Mouse (Mus musculus) CH12.LX (cell line): ENCODE results near the gene Rusc2. TPM values are rescaled to one million over a fixed set of nuclear protein-coding genes. Genes with fewer than 3 reads are reported as not detected.

Experiments used
- DNase-seq: peaks from one replicate; pipeline ENCODE4 v3.0.0-alpha.2; 2013; ENCODE audit errors: extremely low read depth
- H3K27ac ChIP-seq: 2 replicates; pipeline ENCODE4 v1.5.1; 2012; ENCODE audit warnings: low read depth, mild to moderate bottlenecking, control low read depth, moderate library complexity; ENCODE audit not compliant: insufficient read depth
- H3K27me3 ChIP-seq: replicated peaks from 2 replicates; pipeline ENCODE3; 2012; ENCODE audit warnings: inconsistent platforms
- H3K36me3 ChIP-seq, 2 experiments: replicated peaks in 1 of 2; 2 replicates each; pipeline versions ENCODE3 to v1.6.1; 2012; ENCODE audit warnings: inconsistent platforms in 1 of 2, low read length in 1 of 2, mild to moderate bottlenecking in 1 of 2, mixed read lengths in 1 of 2, moderate library complexity in 1 of 2; ENCODE audit not compliant: control insufficient read depth in 1 of 2, insufficient read depth in 1 of 2
- H3K4me1 ChIP-seq, 2 experiments: 2 replicates each; pipeline ENCODE4 v1.6.1; 2012; ENCODE audit warnings: inconsistent platforms in 1 of 2, moderate library complexity in 1 of 2; ENCODE audit not compliant: insufficient read depth in 2 of 2, control insufficient read depth in 1 of 2
- H3K4me2 ChIP-seq: 2 replicates; pipeline ENCODE4 v1.6.1; 2012; ENCODE audit warnings: low read depth, mild to moderate bottlenecking, control low read depth; ENCODE audit not compliant: poor library complexity, insufficient read depth, severe bottlenecking
- H3K4me3 ChIP-seq, 3 experiments: fragments of 150-350 bp in 1 of 3; sonication (generic) in 1 of 3; replicated peaks in 1 of 3; 2 replicates each; pipeline versions ENCODE3 to v1.5.1; 2011 to 2012; ENCODE audit warnings: low read depth in 2 of 3, low read length in 2 of 3, mild to moderate bottlenecking in 2 of 3, moderate library complexity in 2 of 3, control low read depth in 1 of 3, improper control_type of control experiment in 1 of 3, inconsistent platforms in 1 of 3, mixed read lengths in 1 of 3; ENCODE audit not compliant: poor library complexity in 1 of 3
- H3K79me2 ChIP-seq: replicated peaks from 2 replicates; pipeline ENCODE4 v1.6.1; 2012; ENCODE audit warnings: mild to moderate bottlenecking, moderate library complexity; ENCODE audit not compliant: control insufficient read depth, poor library complexity, insufficient read depth, severe bottlenecking; ENCODE audit errors: extremely low read depth
- H3K9ac ChIP-seq: 2 replicates; pipeline ENCODE4 v1.6.1; 2012; ENCODE audit warnings: low read depth, mild to moderate bottlenecking, control low read depth, moderate library complexity; ENCODE audit not compliant: insufficient read depth
- H3K9me3 ChIP-seq: replicated peaks from 2 replicates; pipeline ENCODE3; 2012; ENCODE audit warnings: low read length, inconsistent platforms, mixed read lengths
- BHLHE40 ChIP-seq: IDR thresholded peaks from 2 replicates; pipeline ENCODE4 v1.6.1; 2011; ENCODE audit warnings: mild to moderate bottlenecking, low read depth, low read length, improper control_type of control experiment
- CHD2 ChIP-seq: IDR thresholded peaks from 2 replicates; pipeline ENCODE4 v1.6.1; 2011; ENCODE audit warnings: low read length, improper control_type of control experiment
- EP300 ChIP-seq: IDR thresholded peaks from 2 replicates; pipeline ENCODE4 v1.6.1; 2011; ENCODE audit warnings: low read length, improper control_type of control experiment
- ETS1 ChIP-seq: conservative IDR thresholded peaks from 2 replicates; pipeline ENCODE4 v1.6.1; 2012; ENCODE audit warnings: low read depth, mild to moderate bottlenecking, inconsistent platforms, low read length, improper control_type of control experiment, moderate library complexity
- GABPA ChIP-seq: IDR thresholded peaks from 2 replicates; pipeline ENCODE4 v1.6.1; 2012; ENCODE audit warnings: low read depth, low read length, improper control_type of control experiment, inconsistent platforms; ENCODE audit not compliant: insufficient replicate concordance
- MAZ ChIP-seq: IDR thresholded peaks from 2 replicates; pipeline ENCODE4 v1.6.1; 2012; ENCODE audit warnings: low read depth, mild to moderate bottlenecking, inconsistent platforms, low read length, improper control_type of control experiment, moderate library complexity
- MEF2A ChIP-seq: IDR thresholded peaks from 2 replicates; pipeline ENCODE4 v1.6.1; 2014; ENCODE audit warnings: low read depth, mild to moderate bottlenecking, inconsistent platforms, low read length, improper control_type of control experiment, borderline replicate concordance
- MXI1 ChIP-seq: IDR thresholded peaks from 2 replicates; pipeline ENCODE4 v1.6.1; 2011; ENCODE audit warnings: mild to moderate bottlenecking, low read depth, low read length, improper control_type of control experiment
- PAX5 ChIP-seq: IDR thresholded peaks from 2 replicates; pipeline ENCODE4 v1.6.1; 2012; ENCODE audit warnings: low read length, inconsistent platforms, mixed read lengths
- POLR2AphosphoS2 ChIP-seq: IDR thresholded peaks from 2 replicates; pipeline ENCODE4 v1.6.1; 2011; ENCODE audit warnings: low read depth, low read length, improper control_type of control experiment
- TBP ChIP-seq: conservative IDR thresholded peaks from 2 replicates; pipeline ENCODE4 v1.6.1; 2011; ENCODE audit warnings: low read depth, low read length, improper control_type of control experiment
- ZC3H11A ChIP-seq: IDR thresholded peaks from 2 replicates; pipeline ENCODE4 v1.6.1; 2012; ENCODE audit warnings: low read depth, mild to moderate bottlenecking, inconsistent platforms, low read length, improper control_type of control experiment
- ZMIZ1 ChIP-seq: IDR thresholded peaks from 2 replicates; pipeline ENCODE4 v1.6.1; 2012; ENCODE audit warnings: low read depth, mild to moderate bottlenecking, inconsistent platforms, low read length, improper control_type of control experiment
- dilution Hi-C: fragments of 300-500 bp; cut with MboI; formaldehyde crosslinking; loops from 2 replicates; pipeline ENCODE4 v1.14.3; 2020; ENCODE audit warnings: low sequenced_read_pairs; ENCODE audit not compliant: extremely low pct_unique_long_range_greater_than_20kb, extremely low pct_ligation_motif_present
- in situ Hi-C: fragments of 300-500 bp; cut with MboI; formaldehyde crosslinking; loops from 3 replicates; pipeline ENCODE4 v1.14.3; 2019; ENCODE audit warnings: low sequenced_read_pairs, low pct_ligation_motif_present, low pct_unique_long_range_greater_than_20kb, mixed read lengths
- polyA plus RNA-seq: library from polyadenylated mRNA; unstranded; fragments of >175 nt; gene quantifications from 2 replicates; pipeline ENCODE4 v1.2.1, GENCODE M21; 2012; ENCODE audit warnings: low read depth; ENCODE audit not compliant: insufficient read length
- total RNA-seq, 2 experiments: library from RNA; depleted of rRNA; stranded (reverse); fragments of 300-350 nt in 1 of 2; fragments of >200 nt in 1 of 2; gene quantifications; 2 replicates each; pipeline ENCODE4 v1.2.3; 2012 to 2014

Rusc2 gene
- total and polyA plus RNA-seq, 3 experiments: not detected

- dilution Hi-C loops: no loop called here
- TF ChIP-seq GABPA (no peak), BHLHE40 (peak; percentile 19; the same call in 1 of the 2 replicates)
- DNase-seq: no peak
- Histone ChIP-seq H3K9ac (no peak overlapping the region), H3K9me3 (no peaks in the 10 kb centered on the region), H3K36me3 (no peaks in the 10 kb centered on the region), H3K79me2 (no peaks in the 10 kb centered on the region), H3K4me3 (no peak overlapping the region), H3K27ac (no peak overlapping the region), H3K27me3 (peaks cover 71% of the 10 kb centered on the region), H3K4me2 (no peak overlapping the region), H3K4me1 (peaks cover 0 to 26% of the 10 kb centered on the region in 2 experiments; a peak in 2 of 4 replicates)
- in situ Hi-C loops: no loop called here
Observed at GRCm38 (mm10) chr4:43427501-43428179, 45.9 kb downstream of the Rusc2 start.

GRCm38 (mm10) chr4:43428180-43428861 is 46.5 kb downstream of the Rusc2 start:
- Histone ChIP-seq H3K4me3 (no peak overlapping the region), H3K9me3 (no peaks in the 10 kb centered on the region), H3K36me3 (no peaks in the 10 kb centered on the region), H3K4me1 (peaks cover 0 to 26% of the 10 kb centered on the region in 2 experiments; a peak in 2 of 4 replicates), H3K79me2 (no peaks in the 10 kb centered on the region), H3K9ac (no peak overlapping the region), H3K27ac (no peak overlapping the region), H3K4me2 (no peak overlapping the region), H3K27me3 (peaks cover 68% of the 10 kb centered on the region)
- TF ChIP-seq ZC3H11A (no peak), TBP (no peak), GABPA (no peak), ETS1 (no peak), ZMIZ1 (no peak), MXI1 (no peak)
- dilution Hi-C loops (no loop called here), in situ Hi-C loops (no loop called here)
- no peak for DNase-seq

GRCm38 (mm10) chr4:43428946-43429345 is 47.2 kb downstream of the Rusc2 start, which contains the start of gene Fam166b:
Gene Fam166b, minus strand, starts transcription at chr4:43429134.
- in situ Hi-C loops: no loop called here

More at GRCm38 (mm10) chr4:43428946-43429345, 47.2 kb downstream of the Rusc2 start, which contains the start of gene Fam166b:
- no peak within 1 kb of the TSS for H3K4me2 ChIP-seq
- no peak within 1 kb of the TSS for H3K9ac ChIP-seq
- dilution Hi-C loops: no loop called here
- H3K27me3 ChIP-seq: peaks cover 63% of the 10 kb centered on the region
- H3K79me2 ChIP-seq: no peaks in the 10 kb centered on the region
- H3K27ac ChIP-seq: no peak within 1 kb of the TSS
- no peak for TF ChIP-seq EP300
- TF ChIP-seq BHLHE40: no peak
- TF ChIP-seq POLR2AphosphoS2: no peak
- TF ChIP-seq MAZ: no peak
- no peak for TF ChIP-seq CHD2
- no peak for TF ChIP-seq MEF2A
- TF ChIP-seq PAX5: no peak
- TF ChIP-seq, all 38 proteins: peak for 0
- peaks cover 0 to 30% of the 10 kb centered on the region in 2 experiments; a peak in 2 of 4 replicates for H3K4me1 ChIP-seq
- H3K9me3 ChIP-seq: no peaks in the 10 kb centered on the region
- no peaks in the 10 kb centered on the region for H3K36me3 ChIP-seq
- no peak within 1 kb of the TSS for H3K4me3 ChIP-seq
- DNase-seq: no peak
